Mouse (Mus musculus) cerebellum, postnatal 14 days (tissue): ENCODE results near the gene Slco2a1.

ENCODE experiments used
- DNase-seq, 2 experiments: peaks; one replicate each; pipeline ENCODE4 v3.0.0; 2021; ENCODE audit warnings: mixed read lengths in 2 of 2

Gene Slco2a1

GRCm38 (mm10) chr9:102985939-102986338 lies 2.6 kb upstream of the Slco2a1 start:
- no peak for DNase-seq

GRCm38 (mm10) chr9:102990306-102991133 lies 2.0 kb downstream of the Slco2a1 start:
- no peak for DNase-seq

- DNase-seq, result no peak
Measured at GRCm38 (mm10) chr9:102991134-102991406, 2.6 kb downstream of the Slco2a1 start.

GRCm38 (mm10) chr9:102992877-102993276 lies 4.4 kb downstream of the Slco2a1 start:
- DNase-seq, result no peak

- DNase-seq, result no peak
Measured at GRCm38 (mm10) chr9:102993764-102994163, 5.3 kb downstream of the Slco2a1 start.

GRCm38 (mm10) chr9:102995800-102996635 lies 7.5 kb downstream of the Slco2a1 start:
- no peak for DNase-seq

- no peak for DNase-seq
Measured at GRCm38 (mm10) chr9:103000384-103000783, 11.9 kb downstream of the Slco2a1 start.

GRCm38 (mm10) chr9:103004343-103004742 lies 15.8 kb downstream of the Slco2a1 start:
- DNase-seq, result no peak

GRCm38 (mm10) chr9:103007699-103008078 lies 19.2 kb downstream of the Slco2a1 start:
- peak; percentile 38 to 59 for DNase-seq

- DNase-seq, result peak; percentile 14 to 20
Measured at GRCm38 (mm10) chr9:103008079-103008855, 19.8 kb downstream of the Slco2a1 start.

- no peak for DNase-seq
Measured at GRCm38 (mm10) chr9:103010161-103010560, 21.6 kb downstream of the Slco2a1 start.

- peak; percentile 63 to 78 for DNase-seq
Measured at GRCm38 (mm10) chr9:103013366-103013765, 24.9 kb downstream of the Slco2a1 start.

- DNase-seq, result no peak
Measured at GRCm38 (mm10) chr9:103014686-103015085, 26.2 kb downstream of the Slco2a1 start.

GRCm38 (mm10) chr9:103024116-103024515 lies 35.6 kb downstream of the Slco2a1 start:
- DNase-seq, result no peak

GRCm38 (mm10) chr9:103027150-103027889 lies 38.8 kb downstream of the Slco2a1 start:
- DNase-seq, result no peak

- no peak for DNase-seq
Measured at GRCm38 (mm10) chr9:103029012-103029411, 40.5 kb downstream of the Slco2a1 start.

GRCm38 (mm10) chr9:103030041-103030440 lies 41.5 kb downstream of the Slco2a1 start:
- no peak for DNase-seq

- DNase-seq, result no peak
Measured at GRCm38 (mm10) chr9:103031211-103031610, 42.7 kb downstream of the Slco2a1 start.

- DNase-seq, result peak; percentile 35 to 57
Measured at GRCm38 (mm10) chr9:103032193-103032592, 43.7 kb downstream of the Slco2a1 start.

- no peak for DNase-seq
Measured at GRCm38 (mm10) chr9:103033381-103033780, 44.9 kb downstream of the Slco2a1 start.

- no peak for DNase-seq
Measured at GRCm38 (mm10) chr9:103036971-103037391, 48.5 kb downstream of the Slco2a1 start.

GRCm38 (mm10) chr9:103038266-103038665 lies 49.8 kb downstream of the Slco2a1 start:
- no peak for DNase-seq
